Mouse (Mus musculus): ENCODE measurements around the gene Stum.

DNA sequence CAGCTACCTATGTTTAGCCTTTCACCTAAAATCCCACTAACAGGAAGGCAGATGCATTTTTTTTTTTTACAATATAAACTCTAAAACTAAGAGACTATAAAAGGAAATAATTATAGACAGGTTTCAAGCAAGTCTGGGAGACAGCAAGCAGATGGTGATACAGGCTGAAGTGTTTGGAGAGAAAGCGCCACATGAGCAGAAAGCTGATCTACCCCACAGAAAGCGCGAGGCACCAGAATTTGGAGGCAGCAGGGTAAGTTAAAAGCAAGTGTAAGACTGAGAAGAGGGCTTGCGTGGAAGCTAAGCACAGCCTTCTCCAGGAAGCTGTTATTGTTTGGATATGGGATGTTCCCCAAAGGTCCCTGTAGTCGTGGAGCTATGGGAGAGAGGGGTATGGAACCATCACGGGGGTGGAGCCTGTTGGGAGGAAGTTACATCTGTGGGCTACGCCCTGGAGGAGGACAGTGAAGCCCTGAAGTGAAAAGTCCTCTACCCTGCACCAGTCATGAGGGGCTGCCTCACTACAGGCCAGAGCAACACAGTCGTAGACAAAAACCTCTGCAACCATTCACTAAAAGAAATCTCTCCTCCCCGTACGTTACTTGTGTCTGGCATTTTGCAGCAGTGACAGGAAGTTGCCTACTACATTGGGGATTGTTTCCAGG, 34.2 kb upstream of the Stum start:
- no peak for TF ChIP-seq POLR2A (IDR thresholded peaks at IDR 0.05; ENCODE audit: borderline replicate concordance, extremely low read depth, insufficient read depth, insufficient read length, poor library complexity, severe bottlenecking)
- TF ChIP-seq CTCF (IDR thresholded peaks at IDR 0.05; ENCODE audit: borderline replicate concordance, extremely low read depth, insufficient read depth, insufficient read length) = no peak

Data from brain, embryonic 14.5 days (tissue).